Mouse (Mus musculus) limb, embryonic 13.5 days (tissue): ENCODE measurements around the gene Acad11. TPM values are rescaled to one million over a fixed set of nuclear protein-coding genes. Genes with fewer than 3 reads are reported as not detected.

Experiments used
- ATAC-seq: fragments of 200-750 bp; cut with Nextera tagmentation; 2 replicates; pipeline ENCODE4 v1.8.0; 2017; ENCODE audit warnings: low read depth, moderate number of reproducible peaks, moderate TSS enrichment; ENCODE audit not compliant: low FRiP score
- H3K27ac ChIP-seq: fragments of 300-500 bp; sonication (generic); 2 replicates; pipeline ENCODE4 v1.5.1; 2015; ENCODE audit warnings: inconsistent platforms, mild to moderate bottlenecking, moderate library complexity
- H3K27me3 ChIP-seq: fragments of 300-500 bp; sonication (generic); 2 replicates; pipeline ENCODE4 v1.6.1; 2015; ENCODE audit warnings: mild to moderate bottlenecking, inconsistent platforms
- H3K36me3 ChIP-seq: fragments of 300-500 bp; sonication (generic); 2 replicates; pipeline ENCODE4 v1.6.1; 2015; ENCODE audit warnings: inconsistent platforms, mild to moderate bottlenecking, moderate library complexity
- H3K4me1 ChIP-seq: fragments of 300-500 bp; sonication (generic); 2 replicates; pipeline ENCODE4 v1.6.1; 2015; ENCODE audit warnings: inconsistent platforms
- H3K4me2 ChIP-seq: fragments of 300-500 bp; sonication (generic); replicated peaks from 2 replicates; pipeline ENCODE4 v1.6.1; 2015; ENCODE audit warnings: inconsistent platforms, mild to moderate bottlenecking, moderate library complexity
- H3K4me3 ChIP-seq: fragments of 300-500 bp; sonication (generic); 2 replicates; pipeline ENCODE4 v1.5.1; 2015; ENCODE audit warnings: moderate library complexity, mild to moderate bottlenecking, inconsistent platforms
- H3K9ac ChIP-seq: fragments of 300-500 bp; sonication (generic); 2 replicates; pipeline ENCODE4 v1.6.1; 2015; ENCODE audit warnings: mild to moderate bottlenecking, inconsistent platforms
- H3K9me3 ChIP-seq: fragments of 300-500 bp; sonication (generic); 2 replicates; pipeline ENCODE4 v1.6.1; 2016; ENCODE audit warnings: inconsistent platforms
- WGBS: fragments of 180-500 bp; shearing (Covaris S2); methylation state at CpG from one replicate; pipeline ENCODE4 v1.1.7; 2015; 5-methylcytosine and 5-hydroxymethylcytosine counted together
- polyA plus RNA-seq: library from polyadenylated mRNA; unstranded; fragments of >200 nt; fragmentation: Nextera tagmentation; extraction: Ambion mirVana; gene quantifications from 2 replicates; pipeline ENCODE4 v1.2.1, GENCODE M21; 2015

Acad11 gene
- polyA plus RNA-seq, 1 experiment from 2014 or later = 10.2 TPM

DNA sequence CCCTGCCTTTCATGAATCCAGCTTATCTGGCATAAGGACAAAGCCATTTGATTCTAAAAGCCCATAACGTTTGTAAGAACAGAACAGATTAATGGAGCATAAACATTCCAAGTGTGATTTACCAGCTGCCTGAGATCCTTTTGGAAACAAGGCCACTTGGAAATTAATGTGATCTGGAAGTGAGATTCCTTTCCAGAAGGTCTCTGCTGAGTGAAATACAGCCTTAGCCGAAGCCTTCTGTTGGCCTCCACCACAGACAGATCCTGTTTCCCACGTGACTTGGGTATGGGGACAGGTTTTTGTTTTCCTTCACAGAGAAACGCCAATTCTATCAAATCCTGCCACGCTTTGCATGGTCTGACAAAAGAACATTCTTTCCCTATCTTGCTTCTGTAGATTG is 60.4 kb downstream of the Acad11 start:
- Histone ChIP-seq H3K27ac (no peak overlapping the region), H3K4me2 (no peak overlapping the region), H3K9me3 (no peaks in the 10 kb centered on the region), H3K4me3 (no peak overlapping the region), H3K27me3 (no peaks in the 10 kb centered on the region), H3K4me1 (peaks cover 23% of the 10 kb centered on the region), H3K36me3 (no peaks in the 10 kb centered on the region), H3K9ac (no peak overlapping the region)
- ATAC-seq = no peak
- 25% methylated on average over 5 of the region's 5 CpGs for WGBS

DNA sequence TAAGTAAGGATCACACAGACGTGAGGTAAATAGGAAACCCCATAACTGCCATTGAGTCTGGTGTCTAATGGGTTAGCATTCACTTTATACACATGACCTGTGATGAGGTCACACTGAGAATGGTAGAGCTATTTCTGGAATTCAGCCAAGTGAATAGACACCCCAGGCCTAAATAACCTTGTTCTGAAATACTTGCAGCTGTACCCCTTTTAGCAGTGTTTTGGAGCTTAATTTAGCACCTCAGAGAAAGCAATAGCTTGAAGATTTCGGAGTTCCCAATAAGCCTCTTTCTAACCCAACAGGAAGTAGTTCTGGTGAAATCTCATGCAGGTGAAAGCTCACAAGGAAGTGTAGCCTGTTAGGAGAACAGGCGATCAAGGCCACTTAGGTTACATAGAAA is 63.7 kb downstream of the Acad11 start, which contains the start of gene Ackr4:
Gene Ackr4, minus strand, starts transcription at position 101 of the 400 bp plus-strand sequence.
- H3K27me3 ChIP-seq = no peaks in the 10 kb centered on the region
- peaks cover 18% of the 10 kb centered on the region for H3K4me1 ChIP-seq
- no peak within 1 kb of the TSS for H3K4me2 ChIP-seq
- no peaks in the 10 kb centered on the region for H3K36me3 ChIP-seq
- 83% methylated on average over 3 of the region's 3 CpGs for WGBS
- no peak within 1 kb of the TSS for H3K27ac ChIP-seq
- H3K9ac ChIP-seq = no peak within 1 kb of the TSS
- H3K9me3 ChIP-seq = no peaks in the 10 kb centered on the region
- no peak for ATAC-seq
- no peak within 1 kb of the TSS for H3K4me3 ChIP-seq

DNA sequence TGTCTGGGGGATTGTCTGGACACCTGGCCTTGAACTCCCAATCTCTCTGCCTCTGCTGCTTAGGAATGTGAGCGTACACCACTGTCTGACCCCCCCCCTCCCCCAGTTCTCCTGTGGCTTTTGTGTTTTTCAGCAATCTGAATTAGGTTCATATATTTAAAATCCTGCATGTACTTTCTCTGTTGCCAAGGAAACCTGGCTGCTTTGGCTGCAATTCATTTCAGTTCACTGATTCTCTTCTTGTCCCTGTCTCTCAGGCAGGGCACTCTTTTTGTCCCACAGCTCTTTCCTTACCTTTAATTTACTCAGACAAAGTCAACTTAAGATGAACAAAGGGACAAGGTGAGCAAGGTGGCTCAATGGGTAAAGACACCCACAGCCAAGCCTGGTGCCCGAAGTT is 64.9 kb downstream of the Acad11 start:
- Histone ChIP-seq H3K4me3 (no peak overlapping the region), H3K36me3 (no peaks in the 10 kb centered on the region), H3K27ac (no peak overlapping the region), H3K9ac (no peak overlapping the region), H3K4me1 (peaks cover 17% of the 10 kb centered on the region), H3K27me3 (no peaks in the 10 kb centered on the region), H3K4me2 (no peak overlapping the region), H3K9me3 (no peaks in the 10 kb centered on the region)
- no peak for ATAC-seq
- WGBS = 63% methylated on average over 2 of the region's 2 CpGs

DNA sequence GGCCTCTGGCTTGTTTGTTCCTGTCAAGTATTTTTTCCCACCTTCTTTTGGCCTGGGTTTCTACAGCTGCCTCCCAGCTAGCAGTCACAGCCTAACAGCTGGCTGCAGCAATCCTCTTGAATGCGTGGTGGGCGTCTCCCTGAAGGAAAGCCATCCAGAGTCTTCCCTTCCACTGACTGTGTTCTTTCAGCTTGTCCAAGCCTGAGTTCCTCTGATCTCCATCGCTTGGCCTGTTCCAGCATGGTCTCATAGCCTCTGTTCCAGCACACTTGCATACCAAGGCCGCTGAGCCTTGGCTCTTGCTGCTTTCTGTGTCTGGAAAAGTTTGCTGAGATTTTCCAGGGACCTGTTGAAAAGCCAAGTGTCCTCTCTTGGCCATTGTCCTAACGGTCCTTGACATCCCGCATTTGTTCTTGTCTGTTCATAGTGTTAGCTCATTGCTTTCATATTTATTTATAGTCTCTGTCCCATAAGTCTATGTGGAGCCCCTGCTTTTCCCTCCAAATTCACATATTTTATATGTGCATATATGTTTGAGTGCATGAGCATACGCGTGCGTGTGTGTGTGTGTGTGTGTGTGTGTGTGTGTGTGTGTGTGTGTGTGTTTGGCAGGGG is 67.1 kb downstream of the Acad11 start:
- Histone ChIP-seq H3K4me3 (no peak overlapping the region), H3K9me3 (no peaks in the 10 kb centered on the region), H3K4me2 (no peak overlapping the region), H3K4me1 (no peaks in the 10 kb centered on the region), H3K27ac (no peak overlapping the region), H3K9ac (no peak overlapping the region), H3K36me3 (no peaks in the 10 kb centered on the region), H3K27me3 (no peaks in the 10 kb centered on the region)
- ATAC-seq = no peak
- WGBS = 77% methylated on average over 9 of the region's 9 CpGs

DNA sequence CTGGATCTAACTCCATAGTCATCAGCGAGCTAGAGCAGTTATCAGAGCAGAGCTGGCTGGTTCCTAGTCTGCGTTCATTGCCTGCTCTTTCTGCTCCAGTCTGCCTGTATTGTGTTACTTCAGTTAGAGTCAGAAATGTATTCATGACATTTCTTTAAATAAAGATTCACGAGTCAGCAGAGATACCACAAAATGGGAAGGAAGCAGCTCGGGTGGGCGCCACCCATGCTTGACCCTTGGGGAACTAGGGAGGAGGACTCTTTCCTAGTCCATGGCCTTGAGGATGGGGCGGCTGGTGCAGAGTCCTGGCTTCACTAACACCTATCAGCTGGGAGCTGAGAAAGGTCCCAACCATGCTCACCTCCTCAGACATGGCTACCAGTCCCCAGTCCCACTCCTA is 77.2 kb downstream of the Acad11 start:
- Histone ChIP-seq H3K9ac (no peak overlapping the region), H3K4me3 (no peak overlapping the region), H3K27ac (no peak overlapping the region), H3K9me3 (no peaks in the 10 kb centered on the region), H3K4me1 (no peaks in the 10 kb centered on the region), H3K27me3 (no peaks in the 10 kb centered on the region), H3K36me3 (no peaks in the 10 kb centered on the region), H3K4me2 (no peak overlapping the region)
- 90% methylated on average over 6 of the region's 6 CpGs for WGBS
- ATAC-seq = no peak

DNA sequence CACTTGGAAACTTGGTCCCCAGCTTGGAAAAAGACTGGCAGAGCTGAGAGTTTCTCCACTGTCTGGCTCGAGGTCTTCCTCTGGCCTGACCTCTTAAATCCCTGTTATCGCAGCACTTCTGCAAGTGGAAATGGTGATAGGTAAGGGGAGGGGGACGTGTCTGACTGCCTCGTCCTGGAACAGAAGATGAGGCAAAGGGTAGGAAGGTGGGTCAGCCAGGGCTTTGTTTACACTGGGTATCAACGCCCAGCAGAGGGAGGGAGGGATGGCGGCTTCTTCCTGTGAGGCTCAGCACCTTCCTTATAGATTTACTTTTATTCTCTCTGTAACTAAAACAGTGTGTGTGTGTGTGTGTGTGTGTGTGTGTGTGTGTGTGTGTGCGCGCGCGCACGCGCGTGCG is 79.6 kb downstream of the Acad11 start:
- Histone ChIP-seq H3K9ac (no peak overlapping the region), H3K4me1 (no peaks in the 10 kb centered on the region), H3K4me3 (no peak overlapping the region), H3K36me3 (no peaks in the 10 kb centered on the region), H3K4me2 (no peak overlapping the region), H3K9me3 (no peaks in the 10 kb centered on the region), H3K27ac (no peak overlapping the region), H3K27me3 (no peaks in the 10 kb centered on the region)
- WGBS = 82% methylated on average over 14 of the region's 14 CpGs
- ATAC-seq = no peak

DNA sequence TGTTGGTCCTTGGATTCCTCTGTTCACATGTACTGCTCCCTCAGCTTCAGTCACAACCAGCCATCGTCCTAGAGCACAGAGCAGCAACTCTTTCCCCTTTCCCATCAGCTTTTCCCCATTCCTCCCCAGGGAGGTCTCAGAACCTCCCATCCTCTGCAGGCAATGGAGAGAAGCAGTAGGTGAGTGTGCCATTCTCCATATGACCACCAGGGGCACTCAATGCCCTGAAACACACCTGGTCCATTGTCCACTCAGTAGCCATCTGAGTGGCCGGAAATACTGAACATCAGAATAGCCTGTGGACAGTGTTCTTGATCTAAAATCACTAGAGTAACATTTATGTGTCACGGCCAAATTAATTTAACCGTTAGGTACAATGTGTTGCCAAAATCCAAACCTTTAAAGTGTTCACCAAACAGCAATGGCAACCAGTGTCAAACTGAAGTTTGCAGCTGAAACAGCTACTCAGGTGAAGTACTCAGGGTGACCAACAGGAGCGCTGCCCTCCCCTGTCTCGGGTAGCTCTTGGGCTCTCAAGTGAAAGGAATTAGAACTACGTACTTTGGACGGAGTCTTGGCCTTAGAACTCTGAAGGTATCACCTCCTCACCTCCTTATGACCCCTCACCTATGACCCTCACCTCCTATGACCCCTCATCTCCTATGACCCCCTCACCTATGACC is 81.3 kb downstream of the Acad11 start:
- H3K9ac ChIP-seq = no peak overlapping the region
- H3K4me3 ChIP-seq = no peak overlapping the region
- H3K27ac ChIP-seq = no peak overlapping the region
- H3K36me3 ChIP-seq = no peaks in the 10 kb centered on the region
- ATAC-seq = no peak
- H3K27me3 ChIP-seq = no peaks in the 10 kb centered on the region
- 82% methylated on average over 8 of the region's 8 CpGs for WGBS
- H3K9me3 ChIP-seq = no peaks in the 10 kb centered on the region
- no peaks in the 10 kb centered on the region for H3K4me1 ChIP-seq
- H3K4me2 ChIP-seq = no peak overlapping the region

DNA sequence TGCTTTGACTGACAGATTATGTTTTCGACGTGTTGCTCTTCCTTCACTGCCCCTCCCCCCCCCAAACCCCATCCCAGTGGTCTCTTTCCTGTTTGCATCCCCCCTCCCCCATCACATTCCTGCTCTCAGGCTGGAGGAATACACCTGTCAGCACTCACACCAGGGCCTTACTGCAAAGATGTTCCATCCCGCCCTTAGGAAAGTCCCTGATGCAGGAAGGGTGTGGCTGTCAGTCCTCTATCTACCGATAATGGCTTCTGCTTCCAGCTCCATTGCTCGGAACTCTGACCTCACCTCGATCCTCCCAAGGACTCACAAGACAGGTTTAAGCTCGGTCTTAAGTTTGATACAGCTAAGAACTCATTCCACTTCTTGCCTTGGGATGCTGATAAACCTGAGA is 83.5 kb downstream of the Acad11 start:
- H3K4me2 ChIP-seq = no peak overlapping the region
- no peak for ATAC-seq
- H3K27me3 ChIP-seq = no peaks in the 10 kb centered on the region
- 81% methylated on average over 7 of the region's 7 CpGs for WGBS
- H3K27ac ChIP-seq = no peak overlapping the region
- no peak overlapping the region for H3K9ac ChIP-seq
- no peak overlapping the region for H3K4me3 ChIP-seq
- no peaks in the 10 kb centered on the region for H3K4me1 ChIP-seq
- H3K36me3 ChIP-seq = peaks cover 20% of the 10 kb centered on the region
- H3K9me3 ChIP-seq = no peaks in the 10 kb centered on the region

DNA sequence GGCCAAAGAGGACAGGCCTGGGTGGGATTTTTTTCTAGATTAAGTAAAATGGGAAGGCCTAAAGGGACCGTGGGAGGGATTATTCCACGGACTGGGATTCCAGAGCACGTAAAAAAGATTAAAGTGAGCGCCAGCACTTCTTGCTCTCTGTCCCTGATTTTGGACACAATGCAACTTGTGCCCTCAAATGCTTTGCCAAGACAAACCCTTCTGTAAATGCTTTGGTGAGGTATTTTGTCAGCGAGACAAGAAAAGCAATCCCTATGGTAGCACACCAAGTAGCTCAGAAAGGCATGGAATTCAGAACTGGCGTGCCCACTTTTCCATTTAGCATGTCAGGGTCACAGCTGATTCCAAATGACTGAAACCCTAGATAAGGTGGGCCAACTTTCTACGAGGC is 85.8 kb downstream of the Acad11 start:
- no peaks in the 10 kb centered on the region for H3K4me1 ChIP-seq
- H3K27ac ChIP-seq = no peak overlapping the region
- H3K36me3 ChIP-seq = peaks cover 43% of the 10 kb centered on the region
- no peak overlapping the region for H3K4me3 ChIP-seq
- no peak overlapping the region for H3K4me2 ChIP-seq
- WGBS = 94% methylated on average over 7 of the region's 7 CpGs
- no peak overlapping the region for H3K9ac ChIP-seq
- no peaks in the 10 kb centered on the region for H3K27me3 ChIP-seq
- ATAC-seq = no peak
- no peaks in the 10 kb centered on the region for H3K9me3 ChIP-seq

DNA sequence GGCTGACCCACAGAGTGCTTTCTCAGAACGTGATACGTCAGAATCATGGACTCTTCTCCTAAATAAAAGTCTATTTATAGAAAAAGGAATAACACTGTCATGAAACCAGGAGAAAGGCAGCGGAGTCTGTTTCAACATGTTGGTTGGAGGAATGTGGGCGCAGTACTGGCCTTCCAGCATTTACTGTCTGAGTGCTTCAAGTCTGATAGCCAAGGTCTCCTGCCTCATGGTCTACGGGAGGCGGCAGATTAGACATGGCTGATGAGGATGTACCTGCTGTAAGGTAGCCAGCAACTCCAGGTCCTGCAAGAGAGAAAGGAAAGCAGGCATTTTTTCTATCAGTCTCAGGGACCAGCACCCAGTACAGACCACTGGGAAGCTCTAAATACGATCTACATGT is 88.9 kb downstream of the Acad11 start:
- Histone ChIP-seq H3K9ac (no peak overlapping the region), H3K4me3 (no peak overlapping the region), H3K36me3 (peaks cover 74% of the 10 kb centered on the region), H3K4me2 (no peak overlapping the region), H3K27ac (no peak overlapping the region), H3K4me1 (no peaks in the 10 kb centered on the region), H3K27me3 (no peaks in the 10 kb centered on the region), H3K9me3 (no peaks in the 10 kb centered on the region)
- 97% methylated on average over 7 of the region's 7 CpGs for WGBS
- ATAC-seq = no peak

DNA sequence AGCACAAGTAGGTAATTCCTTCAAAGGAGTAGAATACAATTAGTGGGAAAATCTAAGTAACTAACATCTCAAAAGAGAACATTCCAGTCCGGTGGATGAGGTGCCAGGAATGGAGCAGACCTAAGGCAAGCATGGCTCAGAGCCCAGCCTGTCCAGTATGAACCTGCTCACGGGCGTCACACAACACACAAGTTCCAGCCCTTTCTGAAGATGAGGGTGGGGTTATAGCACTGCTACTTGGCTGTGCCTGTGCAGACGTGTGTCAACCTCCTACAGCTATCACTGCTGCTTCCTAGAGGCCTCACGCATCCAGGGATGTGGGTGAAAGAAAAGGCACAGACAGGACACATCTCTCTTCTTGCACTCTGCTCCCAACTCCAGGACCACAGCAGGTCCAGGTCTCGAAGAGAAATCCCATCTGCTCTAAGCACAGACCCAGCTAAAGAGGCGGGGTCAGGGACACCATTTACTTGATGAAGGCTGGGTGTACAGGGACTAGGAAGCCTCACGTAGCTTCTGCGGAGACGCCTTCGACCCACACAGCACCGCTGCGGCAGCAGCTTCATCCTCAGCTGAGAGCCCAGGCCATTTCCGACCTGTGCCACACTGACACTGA is 92.0 kb downstream of the Acad11 start:
- WGBS = 95% methylated on average over 14 of the region's 14 CpGs
- no peak overlapping the region for H3K4me3 ChIP-seq
- no peak overlapping the region for H3K27ac ChIP-seq

DNA sequence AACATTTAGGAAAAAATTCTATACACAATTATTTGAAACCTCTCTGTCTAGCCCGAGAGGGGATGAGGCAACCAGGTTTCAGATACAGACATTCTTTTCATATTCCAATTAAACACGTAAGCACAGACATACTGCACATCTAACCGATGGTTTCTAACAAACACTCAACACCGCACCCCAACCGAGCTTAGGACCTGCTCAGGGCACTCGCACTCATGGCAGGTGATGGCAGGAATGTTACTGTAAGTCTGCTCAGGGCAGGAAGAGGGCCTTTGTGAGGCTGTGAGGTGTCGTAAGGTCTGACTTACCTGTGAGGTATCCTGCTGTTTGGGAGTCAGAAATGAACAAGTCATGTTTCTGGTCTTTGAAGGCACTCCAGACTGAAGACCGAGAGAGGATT is 93.3 kb downstream of the Acad11 start:
- 97% methylated on average over 8 of the region's 8 CpGs for WGBS

More for the DNA sequence above, 92.0 kb downstream of the Acad11 start:
- no peak overlapping the region for H3K4me2 ChIP-seq
- H3K36me3 ChIP-seq = peaks cover 98% of the 10 kb centered on the region
- H3K9ac ChIP-seq = no peak overlapping the region
- H3K4me1 ChIP-seq = no peaks in the 10 kb centered on the region
- H3K9me3 ChIP-seq = no peaks in the 10 kb centered on the region
- ATAC-seq = no peak
- no peaks in the 10 kb centered on the region for H3K27me3 ChIP-seq

More for the DNA sequence above, 93.3 kb downstream of the Acad11 start:
- H3K36me3 ChIP-seq = peaks cover 99% of the 10 kb centered on the region
- H3K9me3 ChIP-seq = no peaks in the 10 kb centered on the region
- no peak overlapping the region for H3K4me2 ChIP-seq
- no peaks in the 10 kb centered on the region for H3K4me1 ChIP-seq
- H3K4me3 ChIP-seq = no peak overlapping the region
- no peak overlapping the region for H3K9ac ChIP-seq
- H3K27me3 ChIP-seq = no peaks in the 10 kb centered on the region
- ATAC-seq = no peak
- H3K27ac ChIP-seq = no peak overlapping the region
